Mouse (Mus musculus) skeletal muscle tissue, postnatal 0 days (tissue): ENCODE data around the gene Cpeb2. TPM values are rescaled to one million over a fixed set of nuclear protein-coding genes. Genes with fewer than 3 reads are reported as not detected.

ENCODE experiments used
- polyA plus RNA-seq: library from polyadenylated mRNA; unstranded; fragments of >200 nt; fragmentation: Nextera tagmentation; extraction: Ambion mirVana; gene quantifications from 2 replicates; pipeline ENCODE4 v1.2.1, GENCODE M21; 2015

The Cpeb2 gene
- polyA plus RNA-seq: 2.3 and 2.8 TPM in 2 replicates

GRCm38 (mm10) chr5:43232480-43233315, at the start of gene Cpeb2:
TSS of gene Cpeb2 (plus strand) at chr5:43233170.

